Mouse (Mus musculus) adrenal gland, postnatal 25 days (tissue): ENCODE data around the gene P2rx5. TPM values are rescaled to one million over a fixed set of nuclear protein-coding genes. Genes with fewer than 3 reads are reported as not detected.

Experiments
- DNase-seq: peaks from one replicate; pipeline ENCODE4 v3.0.0; 2021; ENCODE audit warnings: mixed read lengths
- total RNA-seq: library from RNA; stranded (reverse); gene quantifications from 2 replicates; pipeline ENCODE4 v1.2.3, GENCODE M21; 2021

Gene P2rx5
- total RNA-seq, 1 experiment from 2014 or later, result 7.8 TPM

GRCm38 (mm10) chr11:73176186-73176585 lies 16.0 kb downstream of the P2rx5 start:
- DNase-seq, result no peak

- DNase-seq, result peak; percentile 97
Observed at GRCm38 (mm10) chr11:73176608-73177508, 16.6 kb downstream of the P2rx5 start, which contains the start of the genes Emc6 and Tax1bp3. TSS of gene Emc6 (minus strand) at chr11:73177037. TSS of gene Tax1bp3 (plus strand) at chr11:73177083.

- DNase-seq, result peak; percentile 84
Observed at GRCm38 (mm10) chr11:73177509-73177875, 17.3 kb downstream of the P2rx5 start.

- DNase-seq, result no peak
Observed at GRCm38 (mm10) chr11:73177895-73178294, 17.7 kb downstream of the P2rx5 start.

GRCm38 (mm10) chr11:73185872-73186615 lies 25.8 kb downstream of the P2rx5 start:
- no peak for DNase-seq

GRCm38 (mm10) chr11:73187231-73187630 lies 27.0 kb downstream of the P2rx5 start:
- DNase-seq, result no peak

- DNase-seq, result peak; percentile 20
Observed at GRCm38 (mm10) chr11:73193047-73193446, 32.8 kb downstream of the P2rx5 start.

GRCm38 (mm10) chr11:73194444-73194843 lies 34.2 kb downstream of the P2rx5 start:
- DNase-seq, result no peak

- DNase-seq, result no peak
Observed at GRCm38 (mm10) chr11:73198190-73198589, 38.0 kb downstream of the P2rx5 start.

- peak; percentile 69 for DNase-seq
Observed at GRCm38 (mm10) chr11:73198603-73199229, 38.5 kb downstream of the P2rx5 start, which contains the start of gene Ctns. TSS of gene Ctns (minus strand) at chr11:73199042.

- DNase-seq, result peak; percentile 89
Observed at GRCm38 (mm10) chr11:73199230-73199712, 39.0 kb downstream of the P2rx5 start, which contains the start of gene Shpk. TSS of gene Shpk (plus strand) at chr11:73199460.

- no peak for DNase-seq
Observed at GRCm38 (mm10) chr11:73199879-73200278, 39.7 kb downstream of the P2rx5 start.

GRCm38 (mm10) chr11:73201021-73201420 lies 40.8 kb downstream of the P2rx5 start:
- DNase-seq, result no peak

- no peak for DNase-seq
Observed at GRCm38 (mm10) chr11:73201597-73201996, 41.4 kb downstream of the P2rx5 start.

- DNase-seq, result no peak
Observed at GRCm38 (mm10) chr11:73203895-73204294, 43.7 kb downstream of the P2rx5 start.

- DNase-seq, result no peak
Observed at GRCm38 (mm10) chr11:73205194-73205593, 45.0 kb downstream of the P2rx5 start.

- DNase-seq, result no peak
Observed at GRCm38 (mm10) chr11:73207621-73208020, 47.4 kb downstream of the P2rx5 start.

- DNase-seq, result no peak
Observed at GRCm38 (mm10) chr11:73213956-73214355, 53.7 kb downstream of the P2rx5 start.

- DNase-seq, result no peak
Observed at GRCm38 (mm10) chr11:73219671-73220070, 59.5 kb downstream of the P2rx5 start.

GRCm38 (mm10) chr11:73220651-73221050 lies 60.4 kb downstream of the P2rx5 start:
- no peak for DNase-seq
